In genomic region chr19:32487595-32488255, GRCm38 (mm10) we compare ENCODE assay signal across 9 mouse cellular contexts. TPM values are rescaled to one million over a fixed set of nuclear protein-coding genes. Genes with fewer than 3 reads are reported as not detected.
DNase-seq lines count a peak whose midpoint lies in the region; ATAC-seq lines count a peak whose summit lies in the region.
"Had no signal": no experiment of that assay in that cellular context is flagged by ENCODE, and none has a peak within 500 bp of the region (broad histone marks: within the 10 kb centered on the region; RNA-seq: fewer than 3 reads in every experiment).

No protein-coding gene starts in this region.

- peaks cover 15% of the 10 kb centered on the region for H3K4me1 ChIP-seq in heart, embryonic 16.5 days (ENCODE audit: control insufficient read depth, insufficient read depth, low read length)
- peaks cover 16% of the 10 kb centered on the region for H3K4me1 ChIP-seq in embryonic facial prominence, embryonic 12.5 days
- peaks cover 21% of the 10 kb centered on the region for H3K4me1 ChIP-seq in intestine, embryonic 14.5 days (replicated peaks; ENCODE audit: control insufficient read depth, insufficient read depth, low read length)
- H3K4me1 ChIP-seq in midbrain, embryonic 15.5 days = peaks cover 29% of the 10 kb centered on the region

- H3K4me3 ChIP-seq in heart, embryonic 16.5 days (ENCODE audit: low read length) = peak overlapping the region; percentile 69
- H3K4me3 ChIP-seq in embryonic facial prominence, embryonic 12.5 days = no peak overlapping the region
- no peak overlapping the region; the same call in 1 of the 2 replicates for H3K4me3 ChIP-seq in intestine, embryonic 14.5 days (ENCODE audit: low read depth, low read length)
- 0 out of 2 replicates have a peak overlapping the region, but pooled peaks have one; percentile 63 for H3K4me3 ChIP-seq in midbrain, embryonic 15.5 days

- H3K27me3 ChIP-seq in heart, embryonic 16.5 days (ENCODE audit: control insufficient read depth, insufficient read depth, low read length) = no peaks in the 10 kb centered on the region
- no peaks in the 10 kb centered on the region for H3K27me3 ChIP-seq in embryonic facial prominence, embryonic 12.5 days
- H3K27me3 ChIP-seq in intestine, embryonic 14.5 days (replicated peaks; ENCODE audit: control insufficient read depth, insufficient read depth, low read length) = no peaks in the 10 kb centered on the region
- H3K27me3 ChIP-seq in midbrain, embryonic 15.5 days (replicated peaks) = no peaks in the 10 kb centered on the region

- H3K9ac ChIP-seq in heart, embryonic 16.5 days (ENCODE audit: low read length) = no peak overlapping the region
- H3K9ac ChIP-seq in embryonic facial prominence, embryonic 12.5 days = 0 out of 2 replicates have a peak overlapping the region, but pooled peaks have one; percentile 4
- H3K9ac ChIP-seq in intestine, embryonic 14.5 days (ENCODE audit: low read length) = no peak overlapping the region
- H3K9ac ChIP-seq in midbrain, embryonic 15.5 days = no peak overlapping the region

- H3K4me2 ChIP-seq in heart, embryonic 16.5 days (ENCODE audit: low read depth, low read length) = peak overlapping the region; percentile 94
- peak overlapping the region; percentile 75 for H3K4me2 ChIP-seq in embryonic facial prominence, embryonic 12.5 days (replicated peaks)
- peak overlapping the region; percentile 83 for H3K4me2 ChIP-seq in intestine, embryonic 14.5 days (ENCODE audit: low read length)
- peak overlapping the region; percentile 76 for H3K4me2 ChIP-seq in midbrain, embryonic 15.5 days

- no peak for ATAC-seq in heart, embryonic 16.5 days (replicated peaks; ENCODE audit: extremely low read depth, insufficient read depth, low FRiP score)
- ATAC-seq in embryonic facial prominence, embryonic 12.5 days (ENCODE audit: insufficient number of reproducible peaks, insufficient read depth, low FRiP score, low TSS enrichment) = no peak
- no peak for ATAC-seq in intestine, embryonic 14.5 days (replicated peaks; ENCODE audit: low FRiP score, low TSS enrichment, low read depth)
- ATAC-seq in midbrain, embryonic 15.5 days (replicated peaks) = no peak

- DNase-seq in heart, adult 18-20 months = no peak
- DNase-seq in intestine, embryonic 14.5 days (ENCODE audit: low spot score) = no peak
- no peak for DNase-seq in adrenal gland, postnatal 10 days
- no peak for DNase-seq in spleen, postnatal 14 days (ENCODE audit: low spot score in 2 of 2)
- DNase-seq in frontal cortex, postnatal 10 days (ENCODE audit: low spot score in 2 of 2) = no peak
- DNase-seq: cerebellum, adult 11 months had no signal

- H3K9me3 ChIP-seq in heart, embryonic 16.5 days (replicated peaks; ENCODE audit: control insufficient read depth, low read length) = no peaks in the 10 kb centered on the region
- no peaks in the 10 kb centered on the region for H3K9me3 ChIP-seq in embryonic facial prominence, embryonic 12.5 days
- no peaks in the 10 kb centered on the region for H3K9me3 ChIP-seq in intestine, embryonic 14.5 days (ENCODE audit: control insufficient read depth, low read length)
- H3K9me3 ChIP-seq in midbrain, embryonic 15.5 days = no peaks in the 10 kb centered on the region

- 58% methylated on average over 8 of the region's 8 CpGs for WGBS in heart, embryonic 16.5 days
- 88% methylated on average over 8 of the region's 8 CpGs for WGBS in embryonic facial prominence, embryonic 12.5 days
- WGBS in intestine, embryonic 14.5 days = 83% methylated on average over 8 of the region's 8 CpGs
- 93% methylated on average over 8 of the region's 8 CpGs for WGBS in midbrain, embryonic 15.5 days

- H3K36me3 ChIP-seq in heart, embryonic 16.5 days (ENCODE audit: control insufficient read depth, insufficient read depth) = peaks cover 4% of the 10 kb centered on the region; the same call in 1 of the 2 replicates
- H3K36me3 ChIP-seq in embryonic facial prominence, embryonic 12.5 days = peaks cover 6% of the 10 kb centered on the region; the same call in 1 of the 2 replicates
- 0 out of 2 replicates have a peak, but pooled peaks cover 10% of the 10 kb centered on the region for H3K36me3 ChIP-seq in intestine, embryonic 14.5 days (ENCODE audit: control insufficient read depth, insufficient read depth, low read length)
- 0 out of 2 replicates have a peak, but pooled peaks cover 6% of the 10 kb centered on the region for H3K36me3 ChIP-seq in midbrain, embryonic 15.5 days (replicated peaks)

- H3K27ac ChIP-seq in heart, embryonic 16.5 days (ENCODE audit: low read length) = no peak overlapping the region
- no peak overlapping the region for H3K27ac ChIP-seq in embryonic facial prominence, embryonic 12.5 days
- H3K27ac ChIP-seq in intestine, embryonic 14.5 days (ENCODE audit: low read depth) = no peak overlapping the region
- H3K27ac ChIP-seq in midbrain, embryonic 15.5 days = no peak overlapping the region

RNA-seq across cellular contexts. Expression of gene Minpp1, which starts 2.2 kb away (rescaled TPM):
- polyA plus RNA-seq in heart, embryonic 16.5 days (2015; fragmentation: Nextera tagmentation; extraction: Ambion mirVana) = 46.6 and 46.8 TPM in 2 replicates
- 10 to 100 TPM; 14.4 to 14.7 TPM for total RNA-seq in heart, adult 18-20 months (2021)
- polyA plus RNA-seq in embryonic facial prominence, embryonic 12.5 days (2016; fragmentation: Nextera tagmentation; extraction: Ambion mirVana) = 75.6 and 78.3 TPM in 2 replicates
- 63.1 and 65.3 TPM in 2 replicates for polyA plus RNA-seq in intestine, embryonic 14.5 days (2014; fragmentation: Nextera tagmentation; extraction: Ambion mirVana)
- 63.0 and 63.2 TPM in 2 replicates for polyA plus RNA-seq in midbrain, embryonic 15.5 days (2015; fragmentation: Nextera tagmentation; extraction: Ambion mirVana)
- 10 to 100 TPM; 30.8 to 36.7 TPM for total RNA-seq in adrenal gland, postnatal 10 days (2021)

RNA-seq across cellular contexts. Expression of gene Rpl9-ps6, which starts 21.3 kb away (rescaled TPM):
- 41.2 and 112 TPM in 2 replicates for polyA plus RNA-seq in heart, embryonic 16.5 days (2015; fragmentation: Nextera tagmentation; extraction: Ambion mirVana)
- 10 to 100 TPM; 28.5 to 47.2 TPM for total RNA-seq in heart, adult 18-20 months (2021)
- 79.9 and 82.6 TPM in 2 replicates for polyA plus RNA-seq in embryonic facial prominence, embryonic 12.5 days (2016; fragmentation: Nextera tagmentation; extraction: Ambion mirVana)
- 131 and 152 TPM in 2 replicates for polyA plus RNA-seq in intestine, embryonic 14.5 days (2014; fragmentation: Nextera tagmentation; extraction: Ambion mirVana)
- 47.4 and 51.5 TPM in 2 replicates for polyA plus RNA-seq in midbrain, embryonic 15.5 days (2015; fragmentation: Nextera tagmentation; extraction: Ambion mirVana)
- 100 to 1,000 TPM in 1 of 2 experiments, 10 to 100 TPM in 1; 64.8 to 136 TPM for total RNA-seq in adrenal gland, postnatal 10 days (2021)

Comparison
In these comparisons a context has a peak if more than half of its experiments do, and no peak if none do; other contexts are left out.
1. H3K4me3 ChIP-seq: peak in heart, embryonic 16.5 days (single experiment) and midbrain, embryonic 15.5 days (single experiment); none in embryonic facial prominence, embryonic 12.5 days (single experiment) and intestine, embryonic 14.5 days (single experiment).
2. Peak in every context shown above with its lines, with median percentiles within 50 percentile points of each other: H3K4me2 ChIP-seq.